Mouse (Mus musculus) kidney, adult 2 months (tissue): ENCODE data around the gene Gpc6. TPM values are rescaled to one million over a fixed set of nuclear protein-coding genes. Genes with fewer than 3 reads are reported as not detected.

Experiments used
- DNase-seq: peaks from one replicate; pipeline ENCODE4 v3.0.0; 2021
- H3K27ac ChIP-seq: fragments of 200-500 bp; 2 replicates; pipeline ENCODE4 v1.5.1; 2012; ENCODE audit warnings: low read depth, low read length, control low read depth, inconsistent platforms; ENCODE audit not compliant: insufficient read depth
- H3K27me3 ChIP-seq: fragments of 200-500 bp; replicated peaks from 2 replicates; pipeline ENCODE4 v1.6.1; 2012; ENCODE audit warnings: mild to moderate bottlenecking, moderate library complexity, low read length, inconsistent platforms; ENCODE audit not compliant: control insufficient read depth, insufficient read depth
- H3K36me3 ChIP-seq: fragments of 200-500 bp; 2 replicates; pipeline ENCODE4 v1.6.1; 2012; ENCODE audit warnings: mild to moderate bottlenecking, moderate library complexity, low read length, inconsistent platforms; ENCODE audit not compliant: control insufficient read depth, insufficient read depth
- H3K4me1 ChIP-seq: fragments of 200-500 bp; 2 replicates; pipeline ENCODE4 v1.6.1; 2011; ENCODE audit warnings: low read length; ENCODE audit not compliant: control insufficient read depth, insufficient read depth
- H3K4me3 ChIP-seq: fragments of 200-500 bp; 2 replicates; pipeline ENCODE4 v1.5.1; 2011; ENCODE audit warnings: mild to moderate bottlenecking, low read depth, low read length, control low read depth; ENCODE audit not compliant: insufficient read depth
- CTCF ChIP-seq: fragments of 200-500 bp; conservative IDR thresholded peaks from 2 replicates; pipeline ENCODE4 v1.5.1; 2011; ENCODE audit warnings: low read depth, mild to moderate bottlenecking, control low read depth, low read length, moderate library complexity, mixed read lengths; ENCODE audit not compliant: insufficient read depth, insufficient read length
- POLR2A ChIP-seq: fragments of 200-500 bp; IDR thresholded peaks from one replicate; pipeline ENCODE4 v1.6.1; 2011; ENCODE audit warnings: low read depth, low read length, control low read depth
- WGBS: fragments of 180-500 bp; shearing (Covaris S2); methylation state at CpG from one replicate; pipeline ENCODE4 v1.1.7; 2018; 5-methylcytosine and 5-hydroxymethylcytosine counted together
- polyA plus RNA-seq: library from polyadenylated mRNA; depleted of rRNA; stranded (reverse); fragments of >200 nt; gene quantifications from 2 replicates; pipeline ENCODE4 v1.2.3, GENCODE M21; 2012

Gpc6 gene
- polyA plus RNA-seq, 1 experiment, result 3.4 TPM

DNA sequence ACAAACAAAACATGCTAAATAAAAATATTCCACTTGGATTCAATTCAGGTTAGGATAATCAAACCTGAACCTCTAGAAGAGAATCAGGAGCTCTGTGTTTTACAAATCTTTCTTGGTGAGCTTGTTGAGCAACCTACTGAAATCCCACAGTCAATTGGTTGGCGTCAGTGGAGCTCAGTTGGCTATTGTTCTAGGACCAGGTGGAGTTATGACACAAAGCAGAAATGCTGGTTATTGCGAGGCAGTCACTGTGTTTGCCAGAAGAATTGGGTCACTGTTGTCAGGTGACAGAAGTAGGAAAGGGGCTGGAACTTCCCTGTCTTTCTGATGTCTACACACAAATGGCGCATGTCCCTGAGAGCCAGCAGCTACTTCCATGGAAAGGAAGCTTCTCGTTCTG lies 56.6 kb downstream of the Gpc6 start:
- no peak for DNase-seq
- 85% methylated on average over 4 of the region's 4 CpGs for WGBS

GRCm38 (mm10) chr14:116987341-116987740 lies 62.2 kb downstream of the Gpc6 start:
- 66% methylated on average over 3 of the region's 3 CpGs for WGBS

More for the DNA sequence above, 56.6 kb downstream of the Gpc6 start:
- TF ChIP-seq POLR2A (no peak), CTCF (no peak)
- Histone ChIP-seq H3K27ac (no peak overlapping the region), H3K4me3 (no peak overlapping the region), H3K27me3 (no peaks in the 10 kb centered on the region), H3K4me1 (no peaks in the 10 kb centered on the region), H3K36me3 (no peaks in the 10 kb centered on the region)

GRCm38 (mm10) chr14:117000376-117000775 lies 75.3 kb downstream of the Gpc6 start:
- DNase-seq, result no peak
- WGBS, result 57% methylated on average over 1 of the region's 1 CpGs
- no peaks in the 10 kb centered on the region for H3K36me3 ChIP-seq
- no peak for TF ChIP-seq CTCF
- no peak for TF ChIP-seq POLR2A
- H3K27me3 ChIP-seq, result no peaks in the 10 kb centered on the region
- no peak overlapping the region for H3K27ac ChIP-seq
- H3K4me1 ChIP-seq, result no peaks in the 10 kb centered on the region
- no peak overlapping the region for H3K4me3 ChIP-seq

More at GRCm38 (mm10) chr14:116987341-116987740, 62.2 kb downstream of the Gpc6 start:
- Histone ChIP-seq H3K36me3 (no peaks in the 10 kb centered on the region), H3K27me3 (no peaks in the 10 kb centered on the region), H3K4me3 (no peak overlapping the region), H3K27ac (no peak overlapping the region), H3K4me1 (no peaks in the 10 kb centered on the region)
- DNase-seq, result no peak
- TF ChIP-seq POLR2A (no peak), CTCF (no peak)

- Histone ChIP-seq H3K4me3 (no peak overlapping the region), H3K27ac (no peak overlapping the region), H3K27me3 (no peaks in the 10 kb centered on the region), H3K36me3 (no peaks in the 10 kb centered on the region), H3K4me1 (no peaks in the 10 kb centered on the region)
- TF ChIP-seq POLR2A (no peak), CTCF (no peak)
- 82% methylated on average over 8 of the region's 8 CpGs for WGBS
- no peak for DNase-seq
Measured at GRCm38 (mm10) chr14:117002313-117002712, 77.2 kb downstream of the Gpc6 start.

GRCm38 (mm10) chr14:117008781-117009180 lies 83.7 kb downstream of the Gpc6 start:
- Histone ChIP-seq H3K27me3 (no peaks in the 10 kb centered on the region), H3K27ac (no peak overlapping the region), H3K4me1 (no peaks in the 10 kb centered on the region), H3K36me3 (no peaks in the 10 kb centered on the region), H3K4me3 (no peak overlapping the region)
- TF ChIP-seq POLR2A, result no peak
- no peak for TF ChIP-seq CTCF
- no peak for DNase-seq
- WGBS, result 79% methylated on average over 3 of the region's 3 CpGs

DNA sequence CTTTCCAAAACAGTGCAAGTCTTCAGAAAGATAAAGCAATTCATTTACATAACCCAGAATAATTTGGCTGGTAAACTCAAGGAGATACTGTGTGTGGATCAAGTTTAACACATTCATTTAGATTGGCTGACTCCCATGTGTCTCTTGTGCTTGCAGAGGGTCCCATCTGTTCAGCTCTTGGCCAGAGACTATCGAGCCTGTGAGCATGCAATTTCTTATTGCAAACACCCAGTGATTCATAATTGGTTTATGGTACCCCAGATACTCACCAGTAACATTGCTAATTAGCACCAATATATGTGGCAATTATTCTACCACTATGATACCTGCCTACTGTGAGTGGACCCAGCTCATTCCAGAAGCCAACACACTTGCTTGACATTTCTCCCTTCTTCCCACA lies 87.9 kb downstream of the Gpc6 start:
- no peak overlapping the region for H3K4me3 ChIP-seq
- H3K27ac ChIP-seq, result no peak overlapping the region
- 70% methylated on average over 1 of the region's 1 CpGs for WGBS
- H3K27me3 ChIP-seq, result no peaks in the 10 kb centered on the region
- TF ChIP-seq CTCF, result no peak
- TF ChIP-seq POLR2A, result no peak
- no peaks in the 10 kb centered on the region for H3K36me3 ChIP-seq
- no peaks in the 10 kb centered on the region for H3K4me1 ChIP-seq
- no peak for DNase-seq

DNA sequence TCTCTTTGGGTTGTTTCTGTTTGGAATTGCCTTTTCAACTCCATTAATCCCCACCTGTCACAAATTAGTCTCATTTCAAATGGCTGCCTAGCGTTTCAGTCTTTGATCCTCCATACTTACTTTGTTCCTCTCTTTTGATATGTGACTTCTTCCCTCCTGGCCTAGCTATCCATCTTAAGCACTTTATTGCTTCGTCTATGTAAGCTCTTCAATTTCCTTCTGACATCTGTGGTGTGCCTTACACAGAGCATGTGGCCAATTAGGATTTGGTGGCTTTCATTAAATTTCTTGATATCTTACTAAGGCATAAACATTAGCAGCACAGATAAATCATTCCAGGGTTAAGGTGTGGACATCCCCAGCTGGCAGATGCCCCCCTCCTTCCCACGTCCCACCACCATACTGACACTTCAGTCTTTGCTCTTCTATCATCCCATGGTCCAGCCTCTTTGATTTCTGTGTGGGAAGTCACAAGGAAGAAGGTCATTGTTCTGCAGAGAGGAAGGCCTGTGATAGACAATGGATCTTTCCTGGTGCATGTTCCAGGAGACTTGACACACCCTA lies 88.5 kb downstream of the Gpc6 start:
- 48% methylated on average over 3 of the region's 3 CpGs for WGBS
- Histone ChIP-seq H3K27ac (no peak overlapping the region), H3K36me3 (no peaks in the 10 kb centered on the region), H3K4me1 (no peaks in the 10 kb centered on the region), H3K4me3 (no peak overlapping the region), H3K27me3 (no peaks in the 10 kb centered on the region)
- TF ChIP-seq POLR2A, result no peak
- TF ChIP-seq CTCF, result no peak
- DNase-seq, result no peak
